Mouse (Mus musculus) forebrain, embryonic 14.5 days (tissue): ENCODE measurements around the gene Wdr18. TPM values are rescaled to one million over a fixed set of nuclear protein-coding genes. Genes with fewer than 3 reads are reported as not detected.

Source experiments
- ATAC-seq: fragments of 200-750 bp; cut with Nextera tagmentation; 2 replicates; pipeline ENCODE4 v1.8.0; 2017; ENCODE audit warnings: mild to moderate bottlenecking, moderate library complexity
- DNase-seq: peaks from one replicate; pipeline ENCODE4 v3.0.0-alpha.2; 2015; ENCODE audit warnings: low spot score
- H3K27ac ChIP-seq: fragments of 300-500 bp; sonication (generic); 2 replicates; pipeline ENCODE4 v1.5.1; 2014; ENCODE audit warnings: low read depth, mild to moderate bottlenecking, control low read depth, low read length, moderate library complexity
- H3K27me3 ChIP-seq: fragments of 300-500 bp; sonication (generic); replicated peaks from 2 replicates; pipeline ENCODE4 v1.6.1; 2014; ENCODE audit warnings: low read length, control low read depth, mixed read lengths; ENCODE audit not compliant: control insufficient read depth, insufficient read depth
- H3K36me3 ChIP-seq: fragments of 300-500 bp; sonication (generic); 2 replicates; pipeline ENCODE4 v1.6.1; 2014; ENCODE audit warnings: low read length, control low read depth; ENCODE audit not compliant: control insufficient read depth, insufficient read depth
- H3K4me1 ChIP-seq: fragments of 300-500 bp; sonication (generic); 2 replicates; pipeline ENCODE4 v1.6.1; 2014; ENCODE audit warnings: antibody characterized with exemption, low read length, control low read depth; ENCODE audit not compliant: control insufficient read depth, insufficient read depth
- H3K4me2 ChIP-seq: fragments of 300-500 bp; sonication (generic); 2 replicates; pipeline ENCODE4 v1.6.1; 2014; ENCODE audit warnings: mild to moderate bottlenecking, control low read depth, low read length
- H3K4me3 ChIP-seq: fragments of 300-500 bp; sonication (generic); 2 replicates; pipeline ENCODE4 v1.5.1; 2014; ENCODE audit warnings: low read depth, low read length, control low read depth
- H3K9ac ChIP-seq: fragments of 300-500 bp; sonication (generic); 2 replicates; pipeline ENCODE4 v1.6.1; 2014; ENCODE audit warnings: mild to moderate bottlenecking, low read length, control low read depth, moderate library complexity
- H3K9me3 ChIP-seq: fragments of 300-500 bp; sonication (generic); replicated peaks from 2 replicates; pipeline ENCODE4 v1.6.1; 2016; ENCODE audit warnings: low read length, control low read depth, mixed read lengths; ENCODE audit not compliant: control insufficient read depth
- WGBS: fragments of 180-500 bp; shearing (Covaris S2); extraction: QIAGEN DNeasy Blood & Tissue Kit; methylation state at CpG from one replicate; pipeline ENCODE4 v1.1.7; 2014; 5-methylcytosine and 5-hydroxymethylcytosine counted together
- polyA plus RNA-seq: library from polyadenylated mRNA; unstranded; fragments of >200 nt; fragmentation: Nextera tagmentation; extraction: Ambion mirVana; gene quantifications from 2 replicates; pipeline ENCODE4 v1.2.1, GENCODE M21; 2014

Gene Wdr18
- polyA plus RNA-seq, 1 experiment from 2014 or later: 96.4 TPM

- Histone ChIP-seq H3K36me3 (peaks cover 2% of the 10 kb centered on the region; the same call in 1 of the 2 replicates), H3K27me3 (no peaks in the 10 kb centered on the region), H3K9me3 (no peaks in the 10 kb centered on the region), H3K27ac (no peak overlapping the region), H3K9ac (no peak overlapping the region), H3K4me2 (no peak overlapping the region), H3K4me3 (no peak overlapping the region), H3K4me1 (peaks cover 4% of the 10 kb centered on the region; the same call in 1 of the 2 replicates)
- 73% methylated on average over 7 of the region's 7 CpGs for whole genome bisulfite sequencing
- DNase-seq (no peak), ATAC-seq (no peak)
Observed at GRCm38 (mm10) chr10:79940749-79941148, 19.2 kb upstream of the Wdr18 start.

GRCm38 (mm10) chr10:79942988-79943387 lies 17.0 kb upstream of the Wdr18 start:
- Histone ChIP-seq H3K4me3 (no peak overlapping the region), H3K27ac (no peak overlapping the region), H3K4me2 (no peak overlapping the region), H3K27me3 (no peaks in the 10 kb centered on the region), H3K4me1 (peaks cover 3% of the 10 kb centered on the region; the same call in 1 of the 2 replicates), H3K9ac (no peak overlapping the region), H3K9me3 (no peaks in the 10 kb centered on the region), H3K36me3 (no peaks in the 10 kb centered on the region)
- no peak for ATAC-seq
- no peak for DNase-seq
- WGBS: 79% methylated on average over 1 of the region's 1 CpGs

GRCm38 (mm10) chr10:79943471-79943901 lies 16.5 kb upstream of the Wdr18 start:
- DNase-seq (no peak), ATAC-seq (no peak)
- Histone ChIP-seq H3K27ac (no peak overlapping the region), H3K36me3 (no peaks in the 10 kb centered on the region), H3K4me1 (peaks cover 3% of the 10 kb centered on the region; the same call in 1 of the 2 replicates), H3K9ac (no peak overlapping the region), H3K27me3 (no peaks in the 10 kb centered on the region), H3K4me2 (no peak overlapping the region), H3K4me3 (no peak overlapping the region), H3K9me3 (no peaks in the 10 kb centered on the region)
- 83% methylated on average over 9 of the region's 9 CpGs for WGBS

- 18% methylated on average over 16 of the region's 16 CpGs for WGBS
- Histone ChIP-seq H3K36me3 (peaks cover 16% of the 10 kb centered on the region), H3K27ac (peak overlapping the region; percentile 17; the same call in 1 of the 2 replicates), H3K9ac (no peak overlapping the region), H3K4me1 (peaks cover 3% of the 10 kb centered on the region; the same call in 1 of the 2 replicates), H3K27me3 (no peaks in the 10 kb centered on the region), H3K9me3 (no peaks in the 10 kb centered on the region), H3K4me3 (no peak overlapping the region), H3K4me2 (no peak overlapping the region)
- DNase-seq (peak; percentile 52), ATAC-seq (0 out of 2 replicates have a peak, but pooled peaks have one; percentile 42)
Observed at GRCm38 (mm10) chr10:79945507-79946234, 14.3 kb upstream of the Wdr18 start.

GRCm38 (mm10) chr10:79946752-79947322 lies 13.1 kb upstream of the Wdr18 start:
- 21% methylated on average over 7 of the region's 7 CpGs for WGBS
- Histone ChIP-seq H3K4me1 (peaks cover 3% of the 10 kb centered on the region; the same call in 1 of the 2 replicates), H3K36me3 (peaks cover 27% of the 10 kb centered on the region), H3K9ac (no peak overlapping the region), H3K27me3 (no peaks in the 10 kb centered on the region), H3K4me2 (no peak overlapping the region), H3K9me3 (no peaks in the 10 kb centered on the region), H3K27ac (no peak overlapping the region), H3K4me3 (no peak overlapping the region)
- DNase-seq (no peak), ATAC-seq (no peak)

GRCm38 (mm10) chr10:79947502-79947901 lies 12.4 kb upstream of the Wdr18 start:
- 85% methylated on average over 6 of the region's 6 CpGs for WGBS
- Histone ChIP-seq H3K4me2 (no peak overlapping the region), H3K36me3 (peaks cover 28% of the 10 kb centered on the region), H3K9ac (no peak overlapping the region), H3K4me1 (peaks cover 3% of the 10 kb centered on the region; the same call in 1 of the 2 replicates), H3K4me3 (no peak overlapping the region), H3K9me3 (no peaks in the 10 kb centered on the region), H3K27ac (no peak overlapping the region), H3K27me3 (no peaks in the 10 kb centered on the region)
- ATAC-seq: no peak
- no peak for DNase-seq

GRCm38 (mm10) chr10:79949873-79950272 lies 10.1 kb upstream of the Wdr18 start:
- no peak overlapping the region for H3K27ac ChIP-seq
- no peaks in the 10 kb centered on the region for H3K27me3 ChIP-seq
- WGBS: 96% methylated on average over 4 of the region's 4 CpGs
- no peak for DNase-seq
- no peak overlapping the region for H3K4me2 ChIP-seq
- H3K9me3 ChIP-seq: no peaks in the 10 kb centered on the region
- no peak overlapping the region for H3K4me3 ChIP-seq
- H3K4me1 ChIP-seq: peaks cover 3% of the 10 kb centered on the region; the same call in 1 of the 2 replicates
- no peak for ATAC-seq
- no peak overlapping the region for H3K9ac ChIP-seq
- H3K36me3 ChIP-seq: peaks cover 38% of the 10 kb centered on the region

GRCm38 (mm10) chr10:79950661-79951060 lies 9.3 kb upstream of the Wdr18 start:
- no peak for ATAC-seq
- Histone ChIP-seq H3K27me3 (no peaks in the 10 kb centered on the region), H3K4me3 (no peak overlapping the region), H3K9me3 (no peaks in the 10 kb centered on the region), H3K4me2 (no peak overlapping the region), H3K4me1 (peaks cover 3% of the 10 kb centered on the region; the same call in 1 of the 2 replicates), H3K36me3 (peaks cover 38% of the 10 kb centered on the region), H3K27ac (no peak overlapping the region), H3K9ac (no peak overlapping the region)
- 85% methylated on average over 18 of the region's 18 CpGs for WGBS
- no peak for DNase-seq

GRCm38 (mm10) chr10:79953946-79954345 lies 6.0 kb upstream of the Wdr18 start:
- no peak overlapping the region for H3K9ac ChIP-seq
- no peaks in the 10 kb centered on the region for H3K27me3 ChIP-seq
- no peak overlapping the region for H3K4me3 ChIP-seq
- H3K4me2 ChIP-seq: no peak overlapping the region
- H3K4me1 ChIP-seq: no peaks in the 10 kb centered on the region
- no peaks in the 10 kb centered on the region for H3K9me3 ChIP-seq
- 84% methylated on average over 6 of the region's 6 CpGs for WGBS
- H3K36me3 ChIP-seq: peaks cover 37% of the 10 kb centered on the region
- no peak overlapping the region for H3K27ac ChIP-seq
- DNase-seq: no peak
- ATAC-seq: no peak
